Mouse (Mus musculus) layer of hippocampus, adult 9-10 months (tissue): ENCODE measurements at regions not wholly inside any gene's neighbourhood (a gene's known extent, or its start where the extent isn't known, plus 50 kb on each side); places are given as distances from the start of the nearest gene placed in this dataset.

Experiments used
- DNase-seq: peaks from one replicate; pipeline ENCODE4 v3.0.0; 2022; ENCODE audit warnings: low spot score

DNA sequence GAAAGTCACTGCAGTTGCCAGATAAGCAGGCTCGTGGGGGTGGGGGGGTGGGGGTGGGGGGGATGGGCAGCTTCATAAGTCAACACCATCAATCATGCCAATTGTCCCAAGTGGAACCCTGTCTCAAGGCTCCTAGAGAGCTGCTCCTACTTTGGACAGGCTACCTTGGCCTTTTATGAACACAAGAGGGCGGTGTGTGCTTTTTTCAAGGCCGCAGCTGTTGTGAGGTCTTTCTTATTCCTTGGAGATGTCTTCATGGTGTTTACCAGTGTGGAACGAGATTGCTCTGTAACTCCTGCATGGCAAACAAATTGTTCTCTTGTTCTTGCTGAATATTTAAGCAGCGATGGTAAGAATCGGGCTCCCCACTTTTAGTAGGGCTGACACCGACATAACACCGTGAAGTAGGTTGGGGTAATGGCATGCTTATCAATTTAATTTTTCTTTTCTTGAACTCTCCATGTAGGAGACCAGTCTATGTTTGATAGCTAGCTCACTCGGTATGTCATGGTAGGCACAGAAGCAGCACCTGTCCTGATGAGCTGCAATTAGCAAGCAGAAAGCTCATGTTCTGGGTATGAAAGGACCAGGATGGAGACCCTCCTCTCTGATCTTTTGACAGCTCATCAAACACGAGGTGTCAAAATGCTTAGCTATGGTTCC, 118.7 kb upstream of the Nmur2 start:
- DNase-seq, result peak; percentile 27

DNA sequence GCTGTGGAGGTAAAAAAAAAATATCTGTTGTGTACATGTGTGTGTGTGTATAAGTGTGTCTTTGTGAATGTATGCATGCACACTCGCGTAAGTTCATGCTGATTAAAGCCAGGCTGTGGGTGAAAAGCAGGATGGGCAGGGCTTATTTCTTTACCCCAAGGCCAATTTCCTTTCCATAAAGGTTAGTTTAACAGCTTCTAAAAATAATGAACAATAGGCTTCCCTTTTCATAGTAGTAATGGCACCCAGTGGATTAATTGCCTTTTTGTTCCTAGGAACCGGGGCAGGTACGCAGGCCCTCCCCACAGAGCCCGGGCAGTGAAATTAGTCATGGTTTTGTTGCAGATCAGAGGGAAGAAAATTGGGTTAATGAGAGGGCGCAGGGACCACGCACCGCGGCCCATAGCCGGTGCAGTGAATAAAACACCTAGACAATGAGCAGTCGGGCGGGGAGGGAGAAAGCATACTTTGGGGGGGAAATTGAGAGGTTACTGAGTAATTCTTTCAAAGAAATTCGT, 110.1 kb upstream of the Nmur2 start:
- no peak for DNase-seq

DNA sequence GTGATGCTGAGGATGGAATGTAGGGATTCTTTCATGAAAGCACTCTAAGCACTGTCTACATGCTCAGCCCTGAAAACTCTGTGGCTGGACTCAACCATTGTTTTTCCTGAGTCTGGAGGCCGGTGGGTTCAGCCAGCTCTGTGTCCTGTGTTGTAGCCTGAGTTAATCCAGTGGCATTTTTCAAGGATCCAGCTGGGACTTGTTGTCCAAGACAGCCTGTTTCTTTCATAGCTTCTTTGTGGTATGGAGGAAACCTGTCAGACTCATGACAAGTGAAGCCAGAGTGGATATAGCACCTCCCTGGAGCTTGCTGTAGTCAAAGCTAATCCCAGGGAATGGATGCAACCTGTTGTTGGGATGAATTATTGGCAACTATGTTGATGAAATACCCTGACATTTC, 108.9 kb upstream of the Nmur2 start:
- no peak for DNase-seq

DNA sequence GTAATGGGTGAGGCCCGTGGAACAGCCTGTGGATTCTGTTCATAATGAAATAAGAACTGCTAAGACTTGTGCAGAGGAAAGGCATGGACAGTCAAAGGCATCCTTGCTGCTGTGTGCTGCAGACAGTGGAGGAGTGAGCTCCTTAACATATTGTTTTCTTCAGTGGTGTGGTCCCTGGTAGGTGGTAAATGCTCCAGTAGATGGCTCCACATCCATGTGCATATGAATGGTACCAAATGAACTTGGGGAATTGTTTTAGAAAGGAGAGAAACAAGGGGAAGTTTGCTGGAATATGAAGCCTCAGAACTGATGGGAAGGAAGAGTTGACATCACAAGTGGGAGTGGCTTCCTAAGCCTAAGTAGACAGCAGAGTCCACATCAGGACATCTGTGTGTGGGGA, 108.1 kb upstream of the Nmur2 start:
- no peak for DNase-seq

DNA sequence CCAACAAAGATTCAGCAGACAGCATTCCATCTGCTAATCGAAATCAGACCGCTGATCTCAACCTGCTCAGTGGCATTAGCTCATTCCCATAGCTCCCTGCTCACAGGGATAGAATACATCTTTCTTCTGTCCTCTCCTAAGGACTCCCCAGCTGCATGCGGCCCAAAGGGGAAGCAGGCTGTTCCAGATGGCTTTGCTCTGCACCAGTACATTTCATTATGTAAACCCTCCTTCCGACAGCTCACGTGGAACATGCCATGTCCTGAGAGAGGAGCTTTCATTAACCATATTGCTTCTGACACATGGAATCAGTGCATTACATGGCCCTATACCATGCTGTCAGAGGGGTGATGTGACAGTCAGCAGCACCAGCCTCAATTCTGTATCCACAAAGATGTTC, 105.9 kb upstream of the Nmur2 start:
- no peak for DNase-seq

DNA sequence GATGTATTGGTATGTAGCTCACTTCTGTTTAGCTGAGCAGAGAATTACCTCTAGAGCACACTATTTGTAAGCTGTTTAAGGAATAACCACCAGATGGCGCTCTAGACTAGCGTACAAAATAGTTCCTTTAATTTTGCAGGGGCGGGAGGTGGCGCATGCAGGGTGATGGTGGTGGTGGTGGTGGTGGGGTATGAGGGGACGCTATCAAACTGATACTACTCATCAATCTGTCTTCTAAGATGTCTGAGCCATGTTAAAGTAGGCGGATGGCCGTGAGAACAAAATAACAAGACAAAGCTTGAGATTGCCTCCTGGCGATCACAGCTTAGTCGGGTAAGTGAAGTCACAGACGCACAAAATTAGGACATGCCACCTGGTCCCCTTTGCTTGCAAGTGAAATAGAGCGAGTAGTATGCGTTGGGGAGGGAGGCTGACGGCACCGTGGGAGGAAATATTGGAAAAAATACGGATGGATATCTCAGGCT, 90.6 kb upstream of the Nmur2 start:
- peak; percentile 47 for DNase-seq

DNA sequence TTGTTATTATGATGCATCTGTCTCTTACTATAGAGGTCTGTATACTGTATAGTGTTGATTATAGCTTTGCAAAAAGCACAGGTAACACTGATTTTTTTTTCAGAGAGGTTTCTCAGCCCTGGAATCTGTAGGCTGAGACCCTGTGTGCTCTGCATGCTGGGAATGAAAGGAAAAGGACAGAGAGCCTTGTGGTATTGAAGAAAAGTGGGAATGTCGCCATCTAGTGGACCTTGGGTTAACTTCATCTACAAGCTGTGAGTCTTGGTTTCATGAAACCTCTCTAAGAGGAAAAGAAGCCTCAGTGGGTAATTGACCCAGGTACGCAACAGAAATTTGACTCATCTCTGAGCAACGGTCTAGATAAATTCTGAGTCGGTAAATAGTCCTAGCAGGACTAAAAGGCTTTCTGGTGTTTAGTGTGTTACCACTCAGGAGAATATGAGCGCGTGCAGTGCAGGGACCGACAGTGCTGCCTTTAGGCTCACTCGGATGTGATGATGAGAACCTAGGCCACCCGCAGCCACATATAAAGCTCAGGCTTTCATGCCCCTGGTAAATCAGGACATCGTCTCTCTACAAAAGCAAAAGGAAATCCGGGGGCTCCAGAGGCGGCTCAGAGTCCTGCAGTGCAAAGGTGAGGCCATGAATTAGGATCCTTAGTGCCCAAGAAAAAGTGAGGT, 75.9 kb upstream of the Nmur2 start:
- DNase-seq, result peak; percentile 12

DNA sequence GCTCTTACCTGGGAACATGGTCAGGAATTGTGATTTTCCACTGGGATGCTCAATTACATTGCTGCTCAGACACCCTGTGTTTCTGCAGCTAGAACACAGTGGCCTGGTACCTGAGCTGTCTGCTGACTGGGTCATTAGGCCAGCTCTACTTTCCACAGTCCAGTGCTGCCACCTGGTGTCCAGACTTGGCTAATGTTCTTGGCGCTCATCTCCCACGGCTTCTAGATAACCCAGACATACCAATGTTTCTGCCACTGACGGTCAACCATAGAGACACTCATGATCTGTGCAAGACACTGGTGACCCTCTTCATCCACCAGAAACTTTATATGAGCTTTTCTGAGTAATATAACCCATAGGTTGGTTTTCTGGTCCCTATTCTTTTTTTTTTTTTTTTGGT, 67.1 kb upstream of the Nmur2 start:
- peak; percentile 30 for DNase-seq

DNA sequence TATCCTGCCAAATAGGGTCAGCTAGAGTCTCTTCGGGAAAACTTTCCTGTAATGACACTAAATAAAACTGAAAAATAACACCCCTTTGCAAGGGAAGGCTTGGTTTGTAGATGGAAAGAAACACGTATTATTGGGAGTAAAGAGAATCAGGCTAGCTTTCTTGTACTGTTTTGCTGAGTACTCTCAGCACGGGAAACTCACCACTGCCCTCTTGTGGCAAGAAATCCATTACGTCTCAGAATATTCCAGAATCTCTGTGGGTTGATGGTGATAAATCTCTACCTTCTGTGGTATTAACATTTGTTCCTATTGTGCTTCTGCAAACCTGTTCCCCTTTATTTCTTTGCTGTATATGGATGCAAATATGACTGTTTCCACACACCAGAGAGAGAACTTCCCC, 64.8 kb upstream of the Nmur2 start:
- DNase-seq, result peak; percentile 61

DNA sequence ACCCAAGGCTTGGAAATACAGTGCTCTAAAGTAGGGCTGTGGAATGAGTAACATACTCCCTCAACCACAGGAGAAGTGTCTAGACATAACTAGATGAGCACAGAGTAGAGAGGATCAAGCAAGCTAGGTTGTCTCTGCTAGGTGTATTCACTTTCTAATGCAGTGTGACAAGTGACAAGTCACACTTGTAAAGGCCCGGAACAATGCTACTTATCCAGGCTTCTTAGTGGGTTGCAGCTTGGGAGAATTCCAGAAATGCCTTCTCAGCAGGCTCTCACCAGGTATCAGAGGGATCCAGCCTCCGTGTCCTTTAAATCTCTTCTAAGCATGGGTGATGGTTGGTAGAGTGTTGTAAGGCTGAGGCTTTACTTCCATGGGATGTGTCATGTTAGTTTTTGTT, 52.1 kb upstream of the Nmur2 start:
- DNase-seq, result no peak
